ENCODE assay signal across 31 mouse cellular contexts in the genomic region with DNA sequence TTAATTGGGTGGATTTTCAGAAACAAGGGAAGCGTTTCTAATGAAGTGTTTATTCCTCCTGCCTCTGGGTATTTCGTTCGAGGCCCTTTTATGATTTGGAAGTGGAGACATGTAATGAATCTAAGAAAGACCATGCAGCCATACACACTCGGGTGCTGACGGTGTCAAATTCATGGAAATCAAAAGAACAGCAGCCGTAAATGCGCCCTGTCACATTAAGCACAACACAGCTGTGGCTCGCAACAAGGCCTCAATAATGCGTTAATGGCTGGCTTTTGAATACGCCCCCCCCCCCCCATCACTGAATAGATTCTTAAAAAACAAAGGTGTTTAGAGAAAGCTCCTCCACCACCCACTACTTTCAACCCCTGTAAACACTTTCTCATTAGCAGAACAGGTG. TPM values are rescaled to one million over a fixed set of nuclear protein-coding genes. Genes with fewer than 3 reads are reported as not detected.
A peak's percentile ranks its signal among the peaks of the same experiment; 100 is the strongest.
DNase-seq lines count a peak whose midpoint lies in the region; ATAC-seq and TF ChIP-seq lines count a peak whose summit lies in the region.
"Had no signal": no experiment of that assay in that cellular context is flagged by ENCODE, and none has a peak within 500 bp of the region (broad histone marks: within the 10 kb centered on the region; RNA-seq: fewer than 3 reads in every experiment).

No protein-coding gene starts in this region.

- ATAC-seq in forebrain, embryonic 11.5 days (replicated peaks; ENCODE audit: low FRiP score), result peak; percentile 71
- peak; percentile 95 for ATAC-seq in forebrain, embryonic 14.5 days
- ATAC-seq in limb, embryonic 12.5 days (ENCODE audit: insufficient number of reproducible peaks, insufficient read depth, low FRiP score, low TSS enrichment, low read depth), result no peak
- ATAC-seq: intestine, postnatal 0 days; midbrain, embryonic 16.5 days had no signal

- peaks cover 3% of the 10 kb centered on the region; the same call in 1 of the 2 replicates for H3K4me1 ChIP-seq in forebrain, embryonic 11.5 days (replicated peaks; ENCODE audit: control insufficient read depth, insufficient read depth, low read length)
- H3K4me1 ChIP-seq in forebrain, embryonic 10.5 days, result peaks cover 14% of the 10 kb centered on the region
- peaks cover 7% of the 10 kb centered on the region; the same call in 1 of the 2 replicates for H3K4me1 ChIP-seq in forebrain, embryonic 14.5 days (ENCODE audit: control insufficient read depth, insufficient read depth, low read length)
- peaks cover 14% of the 10 kb centered on the region for H3K4me1 ChIP-seq in limb, embryonic 12.5 days (replicated peaks)
- H3K4me1 ChIP-seq: embryonic facial prominence, embryonic 13.5 days; liver, embryonic 15.5 days; neural tube, embryonic 12.5 days had no signal

- intact Hi-C loops in left cerebral cortex, postnatal 4 days (cut with DNase I), result no loop called here

- no peaks in the 10 kb centered on the region; the same call in 1 of the 2 replicates for H3K36me3 ChIP-seq in forebrain, embryonic 11.5 days (ENCODE audit: control insufficient read depth, insufficient read depth, low read length)
- peaks cover 69% of the 10 kb centered on the region for H3K36me3 ChIP-seq in forebrain, embryonic 10.5 days (replicated peaks)
- H3K36me3 ChIP-seq in forebrain, embryonic 14.5 days (ENCODE audit: control insufficient read depth, insufficient read depth, low read length), result peaks cover 21% of the 10 kb centered on the region; the same call in 1 of the 2 replicates
- H3K36me3 ChIP-seq in limb, embryonic 12.5 days, result peaks cover 60% of the 10 kb centered on the region

- TF ChIP-seq CTCF in brain, embryonic 14.5 days (IDR thresholded peaks at IDR 0.05; ENCODE audit: borderline replicate concordance, extremely low read depth, insufficient read depth, insufficient read length), result no peak

- TF ChIP-seq POLR2A in brain, embryonic 14.5 days (IDR thresholded peaks at IDR 0.05; ENCODE audit: borderline replicate concordance, extremely low read depth, insufficient read depth, insufficient read length, poor library complexity, severe bottlenecking), result no peak

- 31% methylated on average over 10 of the region's 10 CpGs for WGBS in forebrain, embryonic 11.5 days
- 67% methylated on average over 10 of the region's 10 CpGs for WGBS in forebrain, embryonic 10.5 days
- WGBS in forebrain, embryonic 14.5 days, result 8% methylated on average over 10 of the region's 10 CpGs
- WGBS in limb, embryonic 12.5 days, result 30% methylated on average over 10 of the region's 10 CpGs

- no peak overlapping the region for H3K4me2 ChIP-seq in forebrain, embryonic 11.5 days (ENCODE audit: low read depth, low read length, severe bottlenecking)
- H3K4me2 ChIP-seq in forebrain, embryonic 14.5 days (ENCODE audit: low read length), result no peak overlapping the region
- no peak overlapping the region for H3K4me2 ChIP-seq in limb, embryonic 12.5 days
- H3K4me2 ChIP-seq: embryonic facial prominence, embryonic 13.5 days; heart, embryonic 11.5 days; hindbrain, embryonic 14.5 days; liver, embryonic 15.5 days; lung, embryonic 14.5 days; neural tube, embryonic 12.5 days had no signal

- H3K9ac ChIP-seq in forebrain, embryonic 11.5 days (ENCODE audit: low read length), result no peak overlapping the region
- H3K9ac ChIP-seq in forebrain, embryonic 14.5 days (ENCODE audit: low read length), result no peak overlapping the region
- H3K9ac ChIP-seq in limb, embryonic 12.5 days (replicated peaks), result no peak overlapping the region
- H3K9ac ChIP-seq: embryonic facial prominence, embryonic 13.5 days; hindbrain, embryonic 14.5 days; liver, embryonic 15.5 days; lung, embryonic 14.5 days; neural tube, embryonic 12.5 days had no signal

- H3K4me3 ChIP-seq in forebrain, embryonic 11.5 days (ENCODE audit: low read depth, low read length), result no peak overlapping the region
- no peak overlapping the region for H3K4me3 ChIP-seq in forebrain, embryonic 10.5 days
- no peak overlapping the region for H3K4me3 ChIP-seq in forebrain, embryonic 14.5 days (ENCODE audit: low read depth, low read length)
- no peak overlapping the region for H3K4me3 ChIP-seq in limb, embryonic 12.5 days (replicated peaks)
- H3K4me3 ChIP-seq: embryonic facial prominence, embryonic 13.5 days; erythroblast, embryonic 14.5 days; gastrocnemius, adult 2 months; layer of hippocampus, adult 2 months; left cerebral cortex, adult 2 months; liver, embryonic 15.5 days; neural tube, embryonic 12.5 days had no signal

- no peaks in the 10 kb centered on the region for H3K9me3 ChIP-seq in forebrain, embryonic 11.5 days (ENCODE audit: control insufficient read depth, low read length)
- H3K9me3 ChIP-seq in forebrain, embryonic 10.5 days, result peaks cover 13% of the 10 kb centered on the region; the same call in 1 of the 2 replicates
- no peaks in the 10 kb centered on the region for H3K9me3 ChIP-seq in forebrain, embryonic 14.5 days (replicated peaks; ENCODE audit: control insufficient read depth, low read length)
- peaks cover 10% of the 10 kb centered on the region; the same call in 1 of the 2 replicates for H3K9me3 ChIP-seq in limb, embryonic 12.5 days
- H3K9me3 ChIP-seq: G1E; liver, embryonic 15.5 days had no signal

- no peaks in the 10 kb centered on the region for H3K27me3 ChIP-seq in forebrain, embryonic 11.5 days (ENCODE audit: control insufficient read depth, insufficient read depth, low read length)
- peaks cover 7% of the 10 kb centered on the region; the same call in 1 of the 2 replicates for H3K27me3 ChIP-seq in forebrain, embryonic 10.5 days (ENCODE audit: poor library complexity, severe bottlenecking)
- H3K27me3 ChIP-seq in forebrain, embryonic 14.5 days (replicated peaks; ENCODE audit: control insufficient read depth, insufficient read depth, low read length), result no peaks in the 10 kb centered on the region
- no peaks in the 10 kb centered on the region for H3K27me3 ChIP-seq in limb, embryonic 12.5 days
- H3K27me3 ChIP-seq: embryonic facial prominence, embryonic 13.5 days; liver, embryonic 15.5 days; neural tube, embryonic 12.5 days had no signal

- DNase-seq in forebrain, embryonic 11.5 days (ENCODE audit: low spot score), result peak; percentile 61
- DNase-seq in forebrain, embryonic 10.5 days (ENCODE audit: extremely low spot score, low spot score), result no peak
- peak; percentile 91 for DNase-seq in brain, embryonic 14.5 days (ENCODE audit: low read depth)
- peak; percentile 83 for DNase-seq in forebrain, embryonic 14.5 days (ENCODE audit: low spot score)
- DNase-seq in left cerebral cortex, postnatal 4 days, result no peak
- no peak for DNase-seq in spleen, adult 18-20 months
- DNase-seq: adrenal gland, adult 8-10 months; cerebellum, adult 11 months; cerebellum, adult 9-10 months; cerebellum, postnatal 36 days; gastrocnemius, adult 2 months; gastrocnemius, postnatal 36 days; heart, adult 18-20 months; heart, postnatal 36 days; kidney, postnatal 25 days; lung, embryonic 14.5 days; lung, postnatal 14 days; right cerebral cortex, postnatal 25 days; thymus, postnatal 14 days had no signal

- 0 out of 2 replicates have a peak overlapping the region, but pooled peaks have one; percentile 1 for H3K27ac ChIP-seq in forebrain, embryonic 11.5 days (ENCODE audit: low read depth, low read length)
- no peak overlapping the region for H3K27ac ChIP-seq in forebrain, embryonic 10.5 days
- peak overlapping the region; percentile 63; the same call in 1 of the 2 replicates for H3K27ac ChIP-seq in forebrain, embryonic 14.5 days (ENCODE audit: low read depth, low read length)
- H3K27ac ChIP-seq in limb, embryonic 12.5 days, result peak overlapping the region; percentile 35; the same call in 1 of the 2 replicates
- H3K27ac ChIP-seq: embryonic facial prominence, embryonic 13.5 days; gastrocnemius, adult 2 months; hindbrain, embryonic 14.5 days; layer of hippocampus, adult 2 months; left cerebral cortex, adult 2 months; liver, embryonic 15.5 days; neural tube, embryonic 12.5 days had no signal

RNA-seq across cellular contexts. Expression of a gene that starts 40.9 kb away (rescaled TPM):
- polyA plus RNA-seq in forebrain, embryonic 11.5 days (2014; fragmentation: Nextera tagmentation; extraction: Ambion mirVana), result 75.0 and 76.8 TPM in 2 replicates
- polyA plus RNA-seq in forebrain, embryonic 10.5 days (2016; fragmentation: Nextera tagmentation; extraction: Ambion mirVana), result 77.3 and 84.4 TPM in 2 replicates
- polyA plus RNA-seq in brain, embryonic 14.5 days (2012; rRNA removed), result 30.2 and 34.4 TPM in 2 replicates
- polyA plus RNA-seq in forebrain, embryonic 14.5 days (2014; fragmentation: Nextera tagmentation; extraction: Ambion mirVana), result 50.5 and 54.0 TPM in 2 replicates
- polyA plus RNA-seq in limb, embryonic 12.5 days (2016; fragmentation: Nextera tagmentation; extraction: Ambion mirVana), result 72.7 and 73.9 TPM in 2 replicates
- total RNA-seq in left cerebral cortex, postnatal 4 days (2021), result 10 to 100 TPM; 33.0 to 35.2 TPM

Comparison
In these comparisons a context has a peak if more than half of its experiments do, and no peak if none do; other contexts are left out.
1. DNase-seq: peak in forebrain, embryonic 11.5 days (single experiment), brain, embryonic 14.5 days (single experiment) and forebrain, embryonic 14.5 days (single experiment); none in forebrain, embryonic 10.5 days (single experiment), left cerebral cortex, postnatal 4 days (single experiment) and spleen, adult 18-20 months (0 of 2).